Mouse (Mus musculus) urinary bladder, postnatal 14 days (tissue): Measurements from ENCODE around the gene Hsd17b14.
"Not testable (repeated sequence)": the region's sequence is repeated elsewhere in the genome, so short reads cannot be mapped to it uniquely, and the experiment has no call there.

Source experiments
- DNase-seq: peaks from one replicate; pipeline ENCODE4 v3.0.0; 2021; ENCODE audit warnings: low spot score

Hsd17b14 gene

DNA sequence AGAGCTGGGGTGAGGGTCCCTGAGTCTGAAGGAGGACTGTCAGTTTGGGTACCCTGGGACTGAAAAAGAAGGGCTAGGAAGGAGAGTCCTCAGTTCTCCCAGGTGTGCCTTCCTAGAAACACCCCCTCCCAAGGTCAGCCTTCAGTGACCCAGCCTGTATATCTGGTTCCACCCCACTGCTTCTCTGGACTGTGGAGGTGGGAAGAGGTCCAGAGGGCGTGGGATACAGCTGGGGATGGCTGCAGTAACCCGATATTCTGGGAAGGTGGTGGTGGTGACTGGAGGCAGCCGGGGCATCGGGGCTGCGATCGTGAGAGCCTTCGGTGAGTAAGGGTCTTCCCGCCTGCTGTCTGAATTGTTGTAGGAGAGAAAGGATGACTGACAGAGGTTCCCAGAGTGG, at the start of gene Hsd17b14:
TSS of gene Hsd17b14 (plus strand) at position 150 of the 400 bp plus-strand sequence.
- DNase-seq: no peak

DNA sequence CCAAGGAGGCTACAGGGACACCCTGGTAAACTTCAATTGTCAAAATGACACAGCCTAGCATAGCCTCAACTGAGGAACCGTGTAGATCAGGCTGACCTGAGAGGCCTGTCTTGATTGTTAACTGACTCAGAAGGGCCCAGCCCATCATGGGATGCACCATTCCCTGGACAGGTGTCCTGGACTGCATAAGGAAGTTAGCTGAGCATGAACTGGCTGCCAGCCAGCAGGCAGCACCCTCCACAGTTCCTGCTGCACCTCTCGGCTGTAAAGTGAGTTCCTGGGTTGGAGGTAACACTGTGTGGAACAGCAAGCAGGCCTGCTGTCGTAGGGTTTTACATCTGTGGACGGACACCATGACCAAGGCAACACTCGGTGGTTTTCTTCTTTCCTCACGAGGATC, 47.1 kb upstream of the Hsd17b14 start:
- peak; percentile 50 for DNase-seq

DNA sequence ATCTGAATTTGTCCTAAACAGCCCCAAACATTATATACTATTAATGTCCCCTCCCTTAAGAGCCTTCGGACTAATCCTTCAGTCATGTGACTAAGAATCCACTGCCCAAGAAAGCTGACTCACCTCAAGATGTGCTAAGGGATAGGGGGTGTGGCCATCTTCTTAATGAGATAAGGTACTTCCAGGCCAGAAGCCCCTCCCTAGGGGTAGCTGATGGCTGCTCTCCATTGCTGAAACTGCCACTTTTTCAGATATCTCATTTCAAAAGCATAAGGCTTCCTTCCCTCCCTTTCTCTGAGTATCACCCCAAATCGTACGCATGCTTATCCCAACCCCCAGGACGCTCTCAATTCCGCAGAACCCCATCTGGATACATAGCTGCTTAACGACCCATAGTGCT, 46.1 kb upstream of the Hsd17b14 start:
- no peak for DNase-seq

DNA sequence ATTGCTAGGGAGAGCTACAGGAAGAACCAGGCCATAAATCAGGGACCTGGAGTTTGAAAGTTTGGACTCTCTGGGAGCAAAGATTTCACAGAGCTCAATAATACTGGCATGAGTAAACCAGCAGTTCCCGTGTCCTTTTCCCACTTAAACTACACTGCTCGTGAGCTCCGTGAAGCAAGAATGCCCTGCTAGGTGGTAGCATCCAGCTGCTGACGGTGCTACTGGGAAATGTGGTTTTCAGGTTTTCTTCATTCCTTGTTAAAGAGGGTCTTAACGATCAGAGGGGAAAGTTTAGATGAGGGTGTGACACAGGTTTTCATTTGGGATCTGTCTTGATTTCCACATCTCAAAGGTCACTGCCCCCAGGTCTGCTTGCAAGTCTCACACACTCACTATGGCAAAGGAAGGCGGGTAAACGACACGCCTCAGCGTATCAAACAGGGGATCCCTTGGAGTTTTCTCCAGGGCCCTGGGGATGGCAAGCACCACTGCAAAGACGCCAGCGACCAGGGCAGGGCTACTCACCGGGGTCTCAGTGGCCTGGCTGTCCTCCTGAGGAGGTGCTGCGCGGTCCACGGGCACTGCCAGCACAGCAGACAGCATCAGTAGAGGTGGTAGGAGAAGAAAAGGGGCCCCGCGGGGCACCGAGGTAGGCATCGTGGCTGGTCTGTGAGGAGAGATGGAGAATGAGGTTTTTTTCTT, 45.4 kb upstream of the Hsd17b14 start:
- no peak for DNase-seq

DNA sequence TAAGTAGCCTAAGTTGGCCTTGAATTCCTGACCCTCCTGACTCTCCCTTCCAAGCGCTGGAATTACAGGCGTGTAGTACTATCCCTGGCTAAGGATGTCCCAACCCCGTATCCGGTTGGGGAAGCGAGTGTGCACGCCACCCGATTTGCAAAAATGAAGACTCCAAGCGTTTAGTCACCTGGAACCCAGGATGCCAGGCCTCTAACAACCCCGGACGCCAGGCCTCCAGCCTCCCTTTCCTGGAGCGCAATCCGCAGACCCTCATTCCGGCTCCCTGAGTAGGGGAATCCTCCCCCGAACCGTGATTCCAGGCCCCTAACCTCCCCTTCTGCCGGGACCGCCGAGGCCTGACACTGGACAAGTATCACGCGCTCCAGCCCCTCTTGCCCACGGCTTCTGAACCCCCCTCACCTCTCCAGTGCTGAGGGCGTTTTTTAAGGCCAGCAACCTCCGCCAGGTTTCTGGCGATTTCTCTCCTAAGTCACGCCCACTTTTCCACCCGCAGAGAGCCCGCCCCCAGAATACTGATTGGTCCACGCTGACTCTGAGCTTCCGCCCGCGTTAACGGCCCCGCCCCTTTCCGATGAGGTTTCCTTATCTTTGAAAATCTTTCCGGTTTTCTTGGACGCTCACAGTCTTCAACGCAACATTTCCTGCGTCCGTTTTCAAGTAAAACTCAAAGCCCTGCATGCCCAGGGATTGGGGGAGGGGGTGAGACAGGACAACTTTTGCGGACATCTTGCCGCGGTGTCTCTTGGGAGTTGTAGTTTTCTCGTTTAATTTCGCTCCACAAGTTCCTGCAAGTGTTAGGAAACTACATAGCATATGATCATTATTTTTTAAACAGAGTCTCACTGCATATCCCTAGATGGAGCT, 44.5 kb upstream of the Hsd17b14 start, which contains the start of gene Nucb1:
TSS of gene Nucb1 (minus strand) at position 495 of the 876 bp plus-strand sequence.
- peak; percentile 93 for DNase-seq

DNA sequence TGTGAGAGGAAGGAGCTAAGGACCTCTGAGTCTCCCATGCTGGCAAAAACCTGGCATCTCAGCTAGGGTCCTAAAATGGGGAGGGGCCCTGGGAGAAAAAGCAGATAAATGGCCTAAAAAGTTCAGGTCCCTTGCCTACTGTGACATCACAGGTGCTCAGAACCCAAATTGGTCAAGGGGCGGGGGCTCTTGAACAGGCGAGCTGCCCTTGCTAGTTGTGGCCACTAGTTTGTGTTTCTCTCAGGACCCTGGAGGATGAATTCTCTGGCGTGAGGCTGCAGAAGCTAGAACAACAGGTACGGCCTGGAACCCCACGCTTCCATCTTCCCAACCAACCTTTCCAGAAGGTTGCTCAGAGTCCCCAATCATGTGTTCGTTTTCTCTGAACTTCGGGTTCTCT, 40.3 kb upstream of the Hsd17b14 start:
- no peak for DNase-seq

DNA sequence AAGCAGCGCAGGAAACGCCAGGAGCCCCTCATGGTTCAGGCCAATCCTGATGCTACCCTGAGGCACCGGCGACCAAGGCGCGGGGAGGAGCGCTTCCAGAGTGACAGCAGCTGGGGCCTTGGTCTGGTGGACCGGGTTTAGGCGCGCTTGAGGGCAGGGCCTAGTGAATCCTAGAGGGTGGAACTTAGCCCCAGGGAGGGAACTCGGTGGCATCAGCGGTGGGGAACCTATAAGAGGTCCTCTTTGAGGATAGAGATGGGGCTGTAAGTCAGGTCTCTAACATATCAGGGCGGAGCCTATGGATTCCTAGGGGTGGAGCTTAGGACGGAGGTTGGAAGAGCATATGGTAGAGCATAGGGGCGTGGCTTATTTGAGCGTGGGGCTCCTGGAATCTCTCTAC, 39.3 kb upstream of the Hsd17b14 start:
- DNase-seq: no peak

DNA sequence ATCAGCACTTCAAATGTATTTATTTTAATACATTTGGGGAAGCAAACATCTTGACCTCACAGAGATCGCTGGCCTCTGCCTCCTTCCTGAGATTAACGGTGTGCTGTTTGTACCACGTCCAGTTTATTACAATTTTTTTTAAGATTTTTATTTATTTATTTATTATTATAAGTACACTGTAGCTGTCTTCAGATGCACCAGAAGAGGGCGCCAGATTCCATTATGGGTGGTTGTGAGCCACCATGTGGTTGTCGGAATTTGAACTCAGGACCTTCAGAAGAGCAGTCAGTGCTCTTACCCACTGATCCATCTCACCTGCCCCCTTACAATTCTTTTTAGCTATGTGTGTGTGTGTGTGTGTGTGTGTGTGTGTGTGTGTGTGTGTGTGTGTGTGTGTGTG, 37.8 kb upstream of the Hsd17b14 start:
- DNase-seq: not testable (repeated sequence)

DNA sequence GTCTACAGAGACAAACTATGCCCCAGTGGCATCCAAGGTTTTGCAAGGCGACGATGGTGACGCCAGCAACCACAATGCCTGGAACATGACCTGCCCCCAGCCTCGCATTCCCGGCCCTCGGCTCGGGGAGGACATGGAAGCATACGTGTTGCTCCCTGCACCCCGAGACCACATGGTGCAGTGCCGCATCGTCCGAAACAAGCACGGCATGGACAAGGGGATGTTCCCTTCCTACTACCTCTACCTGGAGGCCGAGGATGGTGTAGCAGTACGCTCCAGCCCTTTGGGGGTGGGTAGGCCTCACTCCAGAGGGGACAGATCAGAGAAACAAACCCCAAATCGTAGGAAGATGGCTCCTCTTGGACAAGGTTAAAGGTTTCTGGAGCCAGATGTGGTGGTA, 36.1 kb upstream of the Hsd17b14 start:
- DNase-seq: no peak

DNA sequence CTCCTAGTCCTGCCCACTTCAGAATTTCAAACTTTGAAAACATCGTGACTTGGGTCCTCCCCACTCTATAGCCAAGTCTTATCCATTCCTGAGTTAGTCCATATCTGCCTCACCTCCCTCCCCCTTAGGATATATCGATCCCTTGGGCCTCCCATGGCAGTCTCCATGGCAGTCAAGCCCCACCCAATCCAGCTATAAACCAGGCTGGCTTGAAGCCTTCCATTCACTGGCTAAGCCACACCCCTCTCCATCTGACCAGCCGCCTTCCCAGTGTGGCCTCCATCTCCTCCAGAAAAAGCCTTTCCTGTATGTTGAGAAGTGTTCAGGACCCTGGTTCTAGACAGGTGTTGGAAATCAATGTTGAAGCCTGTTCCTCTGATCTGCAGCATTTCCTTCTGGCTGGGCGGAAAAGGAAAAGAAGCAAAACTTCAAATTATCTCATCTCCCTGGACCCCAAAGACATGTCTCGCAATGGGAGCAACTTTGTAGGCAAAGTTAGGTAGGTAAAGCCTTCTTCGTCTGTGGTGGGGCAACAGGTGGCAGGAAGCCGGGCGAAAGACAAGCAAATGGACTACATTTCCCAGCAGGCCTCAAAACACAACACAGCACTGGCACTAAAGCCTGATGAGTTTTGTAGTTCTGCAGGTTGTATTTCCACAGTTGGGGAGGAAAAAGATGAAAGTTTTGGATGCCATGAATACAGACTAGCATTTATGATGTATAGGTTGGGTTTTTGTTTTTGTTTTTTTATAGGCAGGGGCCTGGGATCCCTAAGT, 35.2 kb upstream of the Hsd17b14 start:
- no peak for DNase-seq

DNA sequence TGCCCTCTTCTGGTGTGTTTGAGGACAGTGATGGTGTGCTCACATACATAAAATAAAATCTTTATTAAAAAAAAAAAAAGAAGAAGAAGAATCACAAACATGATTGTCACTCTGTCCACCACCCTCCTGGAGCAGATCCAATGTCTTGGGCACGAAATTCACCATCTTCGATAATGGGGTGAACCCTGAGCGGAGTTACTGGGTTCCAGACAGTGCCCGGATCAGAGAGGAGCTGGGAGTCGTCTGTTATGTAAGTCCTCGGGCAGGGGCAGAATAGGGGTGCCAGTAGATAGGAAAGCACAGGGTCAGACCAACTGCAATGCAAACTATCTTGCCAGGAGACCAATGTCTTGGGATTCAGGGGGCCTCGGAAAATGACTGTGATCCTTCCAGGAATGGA, 34.1 kb upstream of the Hsd17b14 start:
- no peak for DNase-seq

DNA sequence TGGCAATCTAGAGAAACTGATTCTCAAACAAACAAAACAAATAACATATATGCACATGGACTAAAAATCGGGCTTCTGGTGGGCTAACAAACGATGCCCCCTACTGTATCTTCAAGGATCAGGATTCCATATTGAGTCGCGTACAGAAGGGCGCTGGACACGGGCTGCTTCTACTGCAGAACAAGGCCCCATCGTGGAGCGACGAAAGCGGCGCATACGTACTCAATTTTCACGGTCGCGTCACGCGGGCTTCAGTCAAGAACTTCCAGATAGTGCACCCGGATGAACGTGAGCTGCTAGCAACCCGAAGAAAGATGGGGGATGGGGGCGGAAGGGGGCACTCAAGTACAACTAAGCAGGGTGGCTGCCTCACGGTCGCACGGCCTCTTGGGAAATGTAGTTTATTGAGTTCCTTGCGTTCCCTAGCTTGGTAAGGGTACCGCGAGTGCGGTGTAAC, 32.9 kb upstream of the Hsd17b14 start:
- DNase-seq: peak; percentile 88

DNA sequence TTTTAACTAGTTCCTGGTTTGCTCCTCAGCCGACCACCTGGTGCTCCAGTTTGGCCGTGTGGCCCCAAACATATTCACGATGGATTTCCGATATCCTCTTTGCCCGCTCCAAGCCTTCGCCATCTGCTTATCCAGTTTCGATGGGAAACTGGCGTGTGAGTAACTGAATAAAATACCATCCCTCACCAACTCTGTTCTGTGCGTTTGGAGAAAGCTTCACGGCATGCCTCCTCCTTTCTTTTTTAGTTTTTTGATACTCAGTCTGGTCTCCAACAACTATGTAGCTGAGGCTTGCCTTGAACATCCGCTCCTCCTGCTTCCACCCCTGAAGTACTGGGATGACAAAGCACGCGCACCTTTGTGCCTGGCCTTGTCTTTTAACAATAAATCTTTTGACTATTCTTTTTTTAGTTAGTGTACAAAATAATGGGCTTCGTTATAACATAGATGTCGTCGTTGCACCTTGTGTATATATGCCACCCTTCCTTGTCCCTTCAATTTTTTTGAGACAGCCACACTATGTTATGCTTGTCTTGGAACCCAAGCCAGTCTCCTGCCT, 32.4 kb upstream of the Hsd17b14 start:
- DNase-seq: no peak

DNA sequence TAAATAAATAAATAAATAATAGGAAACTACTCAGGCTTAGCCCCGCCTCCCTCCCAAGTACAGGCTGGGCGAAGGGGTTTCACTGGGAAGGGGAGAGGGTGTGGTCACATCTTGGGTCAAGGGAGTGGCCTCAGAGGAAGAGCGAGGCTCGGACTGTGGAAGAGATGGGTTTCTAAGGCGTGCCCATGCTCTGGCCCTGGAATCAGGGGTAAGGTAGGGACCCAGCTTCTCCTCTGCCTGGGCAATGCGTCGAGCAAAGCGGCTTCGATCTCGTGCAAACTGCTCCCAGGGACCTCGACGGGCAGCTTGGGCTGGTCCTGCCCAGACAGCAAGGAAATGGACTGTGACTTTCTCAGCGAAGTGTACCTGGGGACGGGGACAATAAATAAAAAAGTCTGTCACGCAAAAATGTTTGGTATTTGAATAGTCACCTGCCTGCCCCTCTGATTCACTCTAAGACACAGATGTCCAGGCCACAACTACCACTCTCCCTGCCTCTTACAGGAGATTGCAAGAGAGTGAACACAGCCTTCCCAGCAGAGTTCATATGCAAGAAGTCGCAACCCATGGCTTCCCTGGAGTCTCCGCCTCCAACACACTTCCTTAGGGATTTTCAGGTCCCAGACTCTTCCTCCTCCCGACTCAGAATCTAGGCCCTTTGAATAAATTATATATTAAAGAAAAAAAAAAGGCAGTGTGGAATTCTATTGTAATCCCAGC, 31.6 kb upstream of the Hsd17b14 start:
- no peak for DNase-seq

DNA sequence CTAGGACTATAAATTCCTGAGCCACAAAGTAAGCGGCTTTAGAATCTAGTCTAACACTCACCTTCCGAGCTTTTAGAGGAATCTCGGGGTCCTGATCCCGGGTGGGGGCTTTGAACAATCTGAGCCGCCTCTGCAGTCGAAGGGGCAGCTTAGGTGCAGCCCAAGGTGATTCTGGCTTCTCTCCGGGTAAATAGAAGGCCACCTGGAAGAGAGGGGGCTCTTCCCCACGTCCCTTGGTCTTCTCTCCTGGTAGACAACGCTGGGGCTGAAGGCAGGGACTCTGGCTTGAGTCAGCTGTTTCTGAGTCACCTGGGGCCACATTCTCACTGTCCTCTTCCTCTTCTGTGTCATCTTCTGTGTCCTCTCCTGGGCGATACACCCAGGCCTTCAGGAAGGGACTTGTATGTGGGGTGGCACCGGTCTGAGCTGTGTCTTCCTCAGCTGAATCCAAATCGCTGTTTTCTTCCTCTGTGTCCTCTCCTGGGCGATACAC, 31.0 kb upstream of the Hsd17b14 start:
- no peak for DNase-seq

DNA sequence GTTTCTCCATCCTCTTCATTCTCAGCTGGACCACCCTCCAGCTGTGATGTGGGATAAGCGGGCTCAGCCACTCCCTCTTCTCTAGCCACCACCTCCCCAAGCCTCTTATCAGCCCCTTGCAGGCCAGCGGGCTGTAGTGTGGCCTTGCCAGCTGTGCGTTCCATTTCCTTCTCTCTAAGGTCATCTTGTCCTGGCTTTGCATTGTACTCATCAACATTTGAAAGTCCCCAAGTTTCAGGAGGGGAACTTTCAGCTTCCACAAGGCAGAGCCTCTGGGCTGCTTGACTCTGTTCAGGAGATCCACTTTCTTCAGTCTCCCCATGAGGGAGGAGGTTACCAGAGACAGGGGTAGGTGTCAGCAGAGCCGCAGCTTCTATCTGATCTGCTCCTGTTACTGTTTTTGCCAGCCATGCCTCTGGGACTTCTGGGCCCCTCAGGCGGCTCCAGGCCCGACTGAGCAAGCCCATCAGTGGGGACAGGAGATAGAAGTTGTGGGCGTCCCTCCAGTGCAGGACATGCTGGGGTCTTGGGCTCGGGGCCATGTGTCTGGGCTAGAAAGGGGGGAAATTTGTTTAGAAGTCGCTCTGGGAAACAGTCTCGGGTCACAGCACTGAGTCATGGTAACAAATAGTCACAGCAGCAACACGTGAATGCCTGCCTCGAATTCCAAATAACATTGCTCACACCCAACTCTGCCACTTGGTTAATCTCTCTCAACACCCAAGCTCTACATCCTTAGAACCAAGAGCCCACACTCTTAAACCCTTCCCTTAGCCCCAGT, 29.7 kb upstream of the Hsd17b14 start:
- DNase-seq: no peak

DNA sequence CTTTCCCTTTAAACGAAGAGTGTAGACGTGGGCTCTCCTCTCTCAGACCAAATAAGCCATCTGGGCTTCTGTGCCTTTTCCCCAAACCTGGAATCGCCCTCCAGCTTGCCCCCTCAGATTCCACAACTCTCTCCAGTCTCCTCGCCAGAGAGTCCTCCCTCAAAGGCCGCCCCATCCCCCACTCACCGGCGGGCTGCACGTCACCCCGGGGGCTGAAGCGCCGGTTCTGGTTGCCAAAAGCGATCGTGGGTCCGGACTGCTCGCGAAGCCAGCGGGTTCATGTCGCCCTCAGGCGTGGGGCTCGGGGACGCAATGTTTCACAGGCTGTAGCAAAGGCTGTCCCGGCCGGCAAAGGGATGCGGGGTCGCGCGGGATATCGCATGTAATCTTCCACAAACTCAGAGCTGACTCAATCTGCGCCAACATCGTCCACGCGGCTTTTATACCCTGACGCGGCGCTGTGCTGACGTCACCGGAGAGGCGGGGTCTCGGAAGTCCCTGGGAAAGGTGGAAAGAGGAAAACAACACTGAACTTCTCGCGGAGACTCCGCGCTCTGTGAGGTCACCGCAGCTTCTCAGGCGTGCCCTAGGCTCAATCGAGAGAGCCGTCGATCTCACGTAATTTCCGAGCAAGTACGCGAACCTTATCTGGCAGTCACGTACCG, 28.8 kb upstream of the Hsd17b14 start, which contains the start of the genes Ppp1r15a and Plekha4:
TSS of gene Ppp1r15a (minus strand) at position 460 of the 665 bp plus-strand sequence.
TSS of gene Plekha4 (plus strand) at position 522 of the 665 bp plus-strand sequence.
- DNase-seq: peak; percentile 96

DNA sequence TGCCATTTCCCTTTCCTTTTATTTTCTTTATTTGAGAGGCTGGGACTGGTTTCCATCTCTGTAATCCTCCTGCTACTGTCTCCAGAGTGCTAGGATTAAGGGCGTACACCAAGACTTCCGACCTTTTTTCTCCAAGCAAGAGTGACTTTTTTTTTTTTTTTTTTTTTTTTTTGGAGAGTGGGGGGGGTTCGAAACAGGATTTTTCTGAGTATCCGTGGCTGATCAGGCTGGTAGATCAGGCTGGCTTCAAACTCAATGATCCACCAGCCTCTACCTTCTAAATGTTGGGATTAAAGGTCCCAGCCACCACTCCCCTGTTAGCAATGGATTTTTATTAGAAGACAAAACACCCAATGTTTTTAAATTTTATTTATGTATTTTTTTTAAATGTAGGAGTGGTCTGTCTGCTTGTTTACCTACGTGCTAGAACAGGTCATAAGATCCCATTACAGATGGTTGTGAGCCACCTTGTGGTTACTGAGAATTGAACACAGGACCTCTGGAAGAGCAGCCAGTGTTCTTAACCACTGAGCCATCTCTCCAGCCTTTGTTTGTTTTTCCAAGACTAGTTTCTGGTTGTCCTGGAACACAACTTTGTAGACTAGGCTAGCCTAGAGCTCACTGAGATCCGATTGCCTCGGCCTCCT, 28.1 kb upstream of the Hsd17b14 start:
- no peak for DNase-seq

DNA sequence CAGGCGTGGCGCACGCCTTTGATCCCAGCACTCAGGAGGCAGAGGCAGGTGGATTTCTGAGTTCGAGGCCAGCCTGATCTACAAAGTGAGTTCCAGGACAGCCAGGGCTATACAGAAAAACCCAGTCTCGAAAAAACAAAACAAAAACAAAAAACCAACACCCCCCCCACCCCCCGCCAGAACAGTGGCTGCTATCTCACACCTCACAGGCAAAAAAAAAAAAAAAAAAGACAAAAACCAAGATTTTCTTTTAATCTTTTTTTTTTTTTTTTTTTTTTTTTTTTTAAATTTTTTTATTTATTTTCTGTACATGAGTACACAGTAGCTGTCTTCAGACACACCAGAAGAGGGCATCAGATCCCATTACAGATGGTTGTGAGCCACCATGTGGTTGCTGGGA, 27.5 kb upstream of the Hsd17b14 start:
- not testable (repeated sequence) for DNase-seq
